Mouse (Mus musculus) megakaryocyte, adult 5-6 weeks (primary cell): ENCODE data around the gene Nelfb. TPM values are rescaled to one million over a fixed set of nuclear protein-coding genes. Genes with fewer than 3 reads are reported as not detected.
A peak's percentile ranks its signal among the peaks of the same experiment; 100 is the strongest.
"Not testable (repeated sequence)": the region's sequence is repeated elsewhere in the genome, so short reads cannot be mapped to it uniquely, and the experiment has no call there.

ENCODE experiments used
- ATAC-seq: 2 replicates; pipeline ENCODE4 v1.8.0; 2016; ENCODE audit warnings: mild to moderate bottlenecking, inconsistent platforms; ENCODE audit not compliant: poor library complexity, severe bottlenecking
- total RNA-seq, 2 experiments: library from RNA; stranded (forward) in 1 of 2; stranded (reverse) in 1 of 2; fragments of 153-499, 151-499 nt in 1 of 2; fragments of 221-1000, 200-1000 nt in 1 of 2; gene quantifications; 2 replicates each; pipeline versions ENCODE4 v1.2.3 to v1.2.4; 2015 to 2017

Gene Nelfb
- total RNA-seq (2015) = 21.4 and 23.8 TPM in 2 replicates
- total RNA-seq (2017) = 30.1 and 36.5 TPM in 2 replicates

DNA sequence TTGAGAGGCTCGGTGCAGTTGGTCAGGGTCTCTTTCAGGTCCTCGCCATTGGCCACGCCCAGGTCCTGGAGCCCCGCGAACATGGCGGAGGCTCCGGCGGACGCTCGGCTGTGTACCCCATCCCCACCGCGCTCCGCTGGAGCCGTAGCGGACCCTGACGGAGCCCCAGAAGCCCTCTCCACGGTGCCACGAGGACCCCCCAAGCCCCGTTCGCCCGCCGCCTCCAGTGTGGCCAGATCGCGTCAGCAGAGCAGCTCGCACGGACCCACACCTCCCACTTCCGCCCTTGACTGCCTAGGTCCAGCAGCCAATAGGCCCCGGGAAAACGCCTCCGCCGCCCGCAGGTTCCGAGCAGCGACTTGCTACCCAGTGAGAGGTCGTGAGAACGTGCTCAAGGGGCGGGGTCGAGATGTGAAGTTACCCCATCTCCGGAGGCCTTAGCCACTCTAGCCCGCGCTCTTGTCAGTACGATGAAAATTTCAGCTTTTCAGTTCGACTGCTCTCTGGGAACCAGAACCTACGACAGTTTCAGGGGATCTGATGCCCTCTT is at the start of gene Nelfb:
TSS of gene Nelfb (minus strand) at position 369 of the 550 bp plus-strand sequence.
- peak; percentile 99 for ATAC-seq

GRCm38 (mm10) chr2:25258887-25259286 is 47.6 kb upstream of the Nelfb start:
- ATAC-seq = no peak

- ATAC-seq = not testable (repeated sequence)
Measured at GRCm38 (mm10) chr2:25257250-25257649, 46.0 kb upstream of the Nelfb start.

- not testable (repeated sequence) for ATAC-seq
Measured at GRCm38 (mm10) chr2:25256443-25257109, 45.3 kb upstream of the Nelfb start.

- peak; percentile 97 for ATAC-seq
Measured at GRCm38 (mm10) chr2:25255284-25255779, 44.0 kb upstream of the Nelfb start, which contains the start of gene Tmem203. Gene Tmem203, plus strand, starts transcription at chr2:25255439.

DNA sequence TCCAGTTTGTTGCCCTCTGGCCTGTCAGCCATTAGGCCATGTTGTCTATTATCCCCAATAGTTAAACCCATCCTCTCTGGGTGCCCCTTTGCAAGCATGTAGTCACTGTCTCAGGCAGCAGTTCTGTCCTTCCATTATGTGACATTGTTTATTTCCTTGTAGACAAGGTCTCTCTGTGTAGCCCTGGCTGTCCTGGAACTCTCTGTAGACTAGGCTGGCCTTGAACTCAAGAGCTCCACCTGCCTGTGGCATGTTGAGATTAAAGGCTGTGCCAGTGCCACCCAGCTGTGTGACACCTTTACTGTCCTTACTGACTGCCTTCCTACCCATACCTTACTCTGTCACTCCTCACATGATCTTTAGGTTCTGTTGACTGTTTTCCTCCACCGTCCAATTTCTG is 41.0 kb upstream of the Nelfb start:
- no peak for ATAC-seq

GRCm38 (mm10) chr2:25246183-25247072 is 35.1 kb upstream of the Nelfb start, which contains the start of gene AL732309.1:
Gene AL732309.1, minus strand, starts transcription at chr2:25246863.
- ATAC-seq = no peak

DNA sequence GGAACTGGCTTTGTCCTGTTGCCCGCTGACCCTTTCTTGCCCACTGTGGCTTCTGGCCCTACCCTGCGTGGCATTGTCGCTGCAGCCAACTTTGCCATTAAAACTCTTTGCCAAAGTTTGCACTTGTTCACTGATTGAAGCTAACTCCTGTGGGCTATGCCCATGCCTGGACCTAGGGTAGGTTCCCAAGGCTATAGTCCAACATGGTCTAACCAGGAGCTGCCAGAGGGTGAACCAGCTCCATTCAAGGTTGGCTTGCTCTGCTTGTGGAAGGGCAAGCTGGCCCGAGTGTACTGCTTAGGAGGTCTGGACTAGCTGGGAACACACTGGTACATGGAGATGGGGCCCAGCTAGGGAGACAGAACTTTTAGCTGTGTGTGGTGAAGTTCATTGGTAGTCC is 32.9 kb upstream of the Nelfb start:
- ATAC-seq = no peak

DNA sequence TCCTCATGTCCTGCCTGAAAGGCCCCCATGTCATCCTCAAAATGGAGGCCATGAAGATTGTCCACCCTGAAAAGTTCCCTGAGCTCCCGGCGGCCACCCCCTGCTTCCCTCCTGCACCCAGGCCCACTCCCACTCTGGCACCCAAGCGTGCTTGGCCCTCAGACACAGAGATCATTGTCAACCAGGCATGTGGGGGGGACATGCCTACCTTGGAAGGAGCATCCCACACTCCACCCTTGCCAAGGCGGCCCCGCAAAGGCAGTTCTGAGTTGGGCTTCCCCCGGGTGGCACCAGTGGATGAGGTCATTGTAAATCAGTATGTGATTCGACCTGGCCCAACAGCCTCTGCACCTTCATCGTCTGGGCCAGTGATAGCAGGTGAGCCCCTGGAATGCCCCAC is 32.1 kb upstream of the Nelfb start:
- ATAC-seq = no peak

GRCm38 (mm10) chr2:25242101-25242506 is 30.8 kb upstream of the Nelfb start, which contains the start of the genes Rnf208 and Cysrt1:
Gene Rnf208, plus strand, starts transcription at chr2:25242255.
Gene Cysrt1, minus strand, starts transcription at chr2:25242452.
- no peak for ATAC-seq

DNA sequence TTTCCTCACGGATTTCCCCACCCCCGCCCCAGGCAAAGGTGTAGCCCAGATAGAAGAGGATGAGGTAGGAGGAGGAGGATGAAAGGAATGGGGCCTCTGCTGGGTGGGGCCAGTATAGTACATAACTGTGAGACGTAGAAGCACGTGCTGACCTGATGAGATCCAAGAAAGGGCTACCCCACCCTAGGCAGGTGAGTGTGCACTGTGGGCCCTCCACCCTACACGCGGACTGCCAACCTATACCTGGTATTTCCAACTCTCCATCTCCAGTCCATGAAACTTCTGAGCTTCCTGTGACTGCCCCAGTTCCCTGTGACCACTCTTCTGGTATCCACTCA is 30.1 kb upstream of the Nelfb start:
- no peak for ATAC-seq

GRCm38 (mm10) chr2:25240723-25241437 is 29.6 kb upstream of the Nelfb start:
- ATAC-seq = peak; percentile 51

GRCm38 (mm10) chr2:25240310-25240709 is 29.0 kb upstream of the Nelfb start:
- no peak for ATAC-seq

DNA sequence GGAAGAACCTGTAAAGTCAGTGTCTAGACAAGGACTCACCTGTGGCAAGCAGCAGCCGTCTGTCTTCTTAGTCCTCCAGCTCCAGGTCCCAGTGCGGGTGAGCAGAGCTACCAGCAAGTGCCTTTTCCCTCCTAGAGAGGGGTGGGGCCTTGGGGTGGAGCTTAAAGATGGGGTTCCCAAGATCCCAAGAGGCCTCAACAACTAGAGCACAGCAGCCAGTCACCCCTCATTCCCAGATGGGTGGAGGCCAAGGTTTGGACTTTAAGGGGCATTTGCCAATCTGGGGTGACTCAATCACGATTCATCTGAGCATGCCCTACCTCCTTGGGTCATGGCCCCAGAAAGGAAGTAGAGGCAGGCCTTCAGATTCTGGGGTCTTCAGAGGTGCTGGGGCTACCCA is 28.5 kb upstream of the Nelfb start:
- no peak for ATAC-seq

- ATAC-seq = no peak
Measured at GRCm38 (mm10) chr2:25238106-25238505, 26.8 kb upstream of the Nelfb start.

DNA sequence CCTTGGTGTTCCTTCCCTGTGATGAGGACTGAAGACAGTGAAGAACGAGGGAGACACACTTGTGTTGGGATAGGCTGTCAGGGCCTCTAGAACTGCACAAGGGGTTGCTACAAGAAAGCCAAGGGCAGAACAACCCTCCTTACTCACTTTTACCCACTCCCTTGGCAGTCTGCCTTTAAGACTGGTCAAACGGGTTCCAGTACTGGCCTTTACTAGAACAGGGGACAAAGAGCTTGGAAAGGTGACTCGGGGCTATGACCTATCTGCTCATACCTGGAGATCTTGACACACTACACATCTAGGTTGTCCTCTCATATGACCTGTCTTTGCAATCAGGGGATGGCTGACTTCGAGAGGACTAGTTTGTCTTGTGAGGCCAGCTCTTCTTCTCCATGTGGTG is 26.2 kb upstream of the Nelfb start:
- ATAC-seq = no peak

- no peak for ATAC-seq
Measured at GRCm38 (mm10) chr2:25236614-25237013, 25.3 kb upstream of the Nelfb start, which contains the start of gene Rnf224. Gene Rnf224, minus strand, starts transcription at chr2:25236787.

- ATAC-seq = no peak
Measured at GRCm38 (mm10) chr2:25234551-25235220, 23.4 kb upstream of the Nelfb start.

GRCm38 (mm10) chr2:25234050-25234449 is 22.8 kb upstream of the Nelfb start, which contains the start of gene Slc34a3:
Gene Slc34a3, minus strand, starts transcription at chr2:25234364.
- ATAC-seq = no peak

DNA sequence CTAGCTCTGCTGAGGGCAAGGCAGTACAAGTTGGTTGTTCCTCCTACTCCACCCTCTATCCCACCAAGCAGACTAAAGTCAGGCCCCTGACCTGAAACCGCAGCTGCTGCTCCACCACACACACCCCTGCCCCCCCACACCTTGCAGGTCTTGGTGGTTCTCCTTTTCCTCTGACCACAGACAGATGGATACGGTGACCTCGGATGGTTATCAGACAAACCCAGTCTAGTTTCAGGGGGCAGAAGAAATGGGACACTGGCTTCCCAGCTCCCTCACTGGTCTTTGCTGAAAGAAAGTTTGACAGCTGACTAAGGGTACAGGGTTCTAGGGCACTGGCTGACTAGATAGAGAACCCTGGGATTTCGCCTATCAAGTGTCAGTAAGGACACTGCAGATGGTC is 22.1 kb upstream of the Nelfb start:
- peak; percentile 55 for ATAC-seq
